Mouse (Mus musculus): ENCODE data around the gene Htr2c.

The Htr2c gene

DNA sequence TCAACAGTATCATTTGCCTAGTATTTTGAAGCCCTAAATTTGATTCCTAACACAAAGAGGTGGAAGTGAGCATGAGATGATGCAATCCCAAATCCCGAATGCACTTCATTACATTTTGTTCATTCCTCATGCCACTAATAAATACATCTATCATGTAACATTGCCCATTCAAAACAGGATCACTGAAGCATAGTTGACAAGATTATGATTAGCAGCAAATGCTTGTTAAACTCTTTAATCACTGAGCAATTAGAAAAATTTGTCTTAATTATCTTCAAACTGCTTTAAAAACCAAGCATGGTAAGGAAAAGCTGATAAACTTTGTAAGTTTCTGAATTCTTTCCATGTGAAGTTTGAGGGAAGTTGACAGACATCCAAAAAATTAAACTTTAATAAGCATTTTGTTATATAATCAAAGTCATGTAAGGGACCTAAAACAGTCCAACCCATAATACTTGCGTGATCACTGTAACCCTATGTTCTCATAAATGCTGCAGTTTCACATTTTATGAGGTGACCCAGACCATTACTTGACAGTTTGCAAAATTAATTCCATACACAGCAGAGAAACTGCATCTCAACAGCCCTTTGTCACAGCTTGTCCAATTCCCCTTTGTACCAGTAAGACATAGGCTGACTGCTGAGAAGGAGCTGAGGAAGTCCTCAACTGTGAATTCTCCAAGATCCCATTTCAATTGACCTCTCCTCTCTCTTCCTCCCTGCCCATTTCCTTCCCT is 276.7 kb downstream of the Htr2c start:
- no peaks in the 10 kb centered on the region for H3K27me3 ChIP-seq (ENCODE audit: control insufficient read depth, insufficient read depth, low read length, poor library complexity, severe bottlenecking)
- DNase-seq (ENCODE audit: low read depth, low spot score): no peak
- no peaks in the 10 kb centered on the region for H3K36me3 ChIP-seq (ENCODE audit: control insufficient read depth, insufficient read depth, low read length, poor library complexity, severe bottlenecking)
